Mouse (Mus musculus) spleen, adult 2 months (tissue): ENCODE data around the gene Sbno2.

ENCODE experiments used
- CTCF ChIP-seq: fragments of 200-500 bp; IDR thresholded peaks from 2 replicates; pipeline ENCODE4 v1.5.1; 2011; ENCODE audit warnings: mild to moderate bottlenecking, inconsistent platforms; ENCODE audit not compliant: insufficient read depth, insufficient read length, insufficient replicate concordance; ENCODE audit errors: extremely low read depth
- POLR2A ChIP-seq: fragments of 200-500 bp; IDR thresholded peaks from 2 replicates; pipeline ENCODE4 v1.6.1; 2011; ENCODE audit warnings: low read depth, low read length, inconsistent platforms

DNA sequence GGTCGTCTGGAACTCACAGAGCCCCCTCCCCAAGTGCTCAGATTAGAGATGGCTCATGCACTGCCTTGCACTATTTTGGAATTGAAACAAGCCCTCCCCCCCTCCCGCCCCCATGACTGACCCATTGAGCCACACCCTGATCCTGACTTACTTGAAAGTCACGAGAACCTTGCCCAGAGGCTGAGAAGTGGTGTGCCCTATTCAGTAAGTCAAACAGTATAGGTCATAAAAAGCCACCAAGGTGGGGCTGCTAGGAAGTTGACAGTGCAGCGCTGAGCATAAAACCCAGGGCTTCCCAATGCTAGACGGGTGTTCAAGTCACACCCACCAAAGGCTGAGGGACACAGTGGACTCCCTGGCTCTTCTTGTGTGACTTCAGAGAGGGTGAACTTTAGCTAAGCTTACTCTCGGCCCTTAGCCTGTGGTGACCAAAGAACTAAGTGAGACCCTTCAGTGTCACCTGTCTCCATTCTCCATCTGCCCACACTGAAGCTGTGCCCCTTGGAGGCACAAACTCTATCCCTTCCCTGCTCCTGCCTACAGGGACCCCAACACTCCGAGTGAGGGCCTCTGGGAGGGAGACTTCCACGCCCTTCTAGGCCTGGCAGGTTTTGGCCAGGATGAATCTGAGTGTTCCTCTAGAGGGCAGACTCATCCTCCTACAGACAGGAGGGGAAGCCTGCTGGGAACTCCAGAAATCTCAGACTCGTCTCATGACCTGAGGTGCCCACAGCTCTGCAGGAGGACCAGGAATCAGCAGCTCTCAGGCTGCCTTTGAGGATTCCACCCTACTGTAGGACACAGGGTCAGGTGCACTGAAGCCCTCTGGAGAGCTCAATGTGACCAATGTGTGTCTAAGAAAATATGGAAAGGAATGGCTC, 71.6 kb downstream of the Sbno2 start:
- TF ChIP-seq POLR2A, result no peak
- peak; percentile 23; the same call in 1 of the 2 replicates for TF ChIP-seq CTCF
